Mouse (Mus musculus) ES-Bruce4 (cell line): ENCODE results near the gene Tmem268. TPM values are rescaled to one million over a fixed set of nuclear protein-coding genes. Genes with fewer than 3 reads are reported as not detected.

Source experiments
- H3K27ac ChIP-seq: 2 replicates; pipeline ENCODE4 v1.5.1; 2012; ENCODE audit warnings: low read length, inconsistent platforms; ENCODE audit not compliant: insufficient read depth
- H3K27me3 ChIP-seq: 2 replicates; pipeline ENCODE4 v1.6.1; 2012; ENCODE audit warnings: mild to moderate bottlenecking, low read length, inconsistent platforms; ENCODE audit not compliant: control insufficient read depth, poor library complexity, insufficient read depth, severe bottlenecking
- H3K36me3 ChIP-seq: 2 replicates; pipeline ENCODE4 v1.6.1; 2012; ENCODE audit warnings: inconsistent platforms, mild to moderate bottlenecking, low read length, moderate library complexity; ENCODE audit not compliant: control insufficient read depth, poor library complexity, insufficient read depth, severe bottlenecking
- H3K4me1 ChIP-seq: one replicate; pipeline ENCODE4 v1.8.1; 2011; ENCODE audit warnings: low read length; ENCODE audit not compliant: control insufficient read depth, insufficient read depth
- H3K4me3 ChIP-seq: 2 replicates; pipeline ENCODE4 v1.5.1; 2011; ENCODE audit warnings: low read depth, mild to moderate bottlenecking, low read length
- H3K9ac ChIP-seq: 2 replicates; pipeline ENCODE4 v1.6.1; 2012; ENCODE audit warnings: low read depth, mild to moderate bottlenecking, inconsistent platforms; ENCODE audit not compliant: poor library complexity, severe bottlenecking
- H3K9me3 ChIP-seq: replicated peaks from 2 replicates; pipeline ENCODE4 v1.6.1; 2012; ENCODE audit warnings: mild to moderate bottlenecking, low read length, inconsistent platforms; ENCODE audit not compliant: control insufficient read depth, poor library complexity, insufficient read depth, severe bottlenecking
- CTCF ChIP-seq: IDR thresholded peaks from one replicate; pipeline ENCODE4 v1.8.1; 2011; ENCODE audit warnings: low read depth, low read length
- EP300 ChIP-seq: IDR thresholded peaks from 2 replicates; pipeline ENCODE4 v1.6.1; 2011; ENCODE audit warnings: low read depth, low read length; ENCODE audit not compliant: insufficient read depth
- POLR2A ChIP-seq: IDR thresholded peaks from one replicate; pipeline ENCODE4 v1.8.1; 2011; ENCODE audit warnings: low read length; ENCODE audit not compliant: insufficient read depth
- polyA plus RNA-seq: library from polyadenylated mRNA; stranded (reverse); fragments of >200 nt; gene quantifications from 2 replicates; pipeline ENCODE4 v1.2.4, GENCODE M21; 2011; ENCODE audit warnings: low read depth; ENCODE audit not compliant: missing spikeins, insufficient read depth, insufficient read length

The Tmem268 gene
- polyA plus RNA-seq, 1 experiment: 8.9 TPM

DNA sequence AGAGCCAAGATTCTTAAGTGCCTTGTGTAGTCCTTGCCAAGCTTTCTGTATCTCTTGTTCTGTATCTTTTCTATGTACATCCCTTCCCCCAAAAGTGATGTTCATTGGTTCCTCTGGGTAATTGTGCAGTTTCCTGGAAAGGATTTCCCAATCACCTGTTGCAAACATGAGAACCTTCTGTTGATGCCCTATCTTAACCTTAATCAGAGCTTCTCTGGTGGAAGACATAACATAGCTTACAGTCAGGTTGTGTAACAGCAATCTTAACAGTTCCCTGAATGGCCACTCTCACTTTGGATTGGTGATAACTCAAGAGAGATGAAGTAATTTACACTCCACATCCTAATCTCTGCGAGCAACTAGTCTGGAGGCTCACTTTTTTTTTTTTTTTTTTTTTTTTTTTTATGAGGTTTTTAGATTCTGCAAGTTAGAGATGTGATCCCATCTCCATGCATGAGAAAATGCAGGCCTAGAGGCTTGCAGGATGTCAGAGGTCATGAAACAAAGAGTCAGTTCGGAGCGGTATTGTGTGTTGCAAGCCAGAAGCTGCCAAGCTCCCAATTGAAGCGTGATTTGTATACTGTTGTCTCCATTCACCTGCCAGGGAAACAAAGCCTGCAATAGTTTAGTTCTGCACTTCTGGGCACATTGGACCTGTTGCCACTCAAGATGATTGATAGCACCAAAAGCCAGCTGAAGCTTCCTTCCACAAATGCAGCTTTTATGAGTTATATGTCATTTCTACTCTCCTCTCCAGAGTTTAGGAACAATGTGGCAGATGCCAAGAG lies 4.6 kb upstream of the Tmem268 start:
- no peak for TF ChIP-seq CTCF
- TF ChIP-seq EP300: no peak
- no peak for TF ChIP-seq POLR2A
- H3K27me3 ChIP-seq: no peaks in the 10 kb centered on the region
- H3K4me1 ChIP-seq: peaks cover 2% of the 10 kb centered on the region
- H3K4me3 ChIP-seq: no peak overlapping the region
- H3K9ac ChIP-seq: no peak overlapping the region
- no peak overlapping the region for H3K27ac ChIP-seq
- H3K9me3 ChIP-seq: no peaks in the 10 kb centered on the region
- H3K36me3 ChIP-seq: peaks cover 27% of the 10 kb centered on the region

DNA sequence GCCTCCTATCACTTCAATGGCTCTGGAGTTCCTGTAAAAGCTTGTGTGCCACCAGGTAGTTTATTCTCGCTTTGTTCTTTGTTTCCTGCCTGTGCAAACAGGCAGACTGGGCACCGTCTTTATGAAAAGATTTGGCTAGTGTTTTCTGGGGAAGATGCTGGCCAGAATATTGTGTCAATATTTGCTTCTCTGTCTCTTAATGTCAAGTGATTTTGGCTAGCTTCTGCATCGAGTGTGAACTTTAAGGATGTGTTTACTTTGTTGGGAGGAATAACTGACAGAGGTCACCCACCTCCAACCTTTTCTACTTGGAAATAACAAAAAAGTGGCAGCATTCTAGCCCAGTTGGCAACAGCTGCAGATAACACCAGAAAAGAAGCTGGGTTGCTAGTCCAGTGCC lies 4.0 kb upstream of the Tmem268 start:
- H3K27me3 ChIP-seq: no peaks in the 10 kb centered on the region

DNA sequence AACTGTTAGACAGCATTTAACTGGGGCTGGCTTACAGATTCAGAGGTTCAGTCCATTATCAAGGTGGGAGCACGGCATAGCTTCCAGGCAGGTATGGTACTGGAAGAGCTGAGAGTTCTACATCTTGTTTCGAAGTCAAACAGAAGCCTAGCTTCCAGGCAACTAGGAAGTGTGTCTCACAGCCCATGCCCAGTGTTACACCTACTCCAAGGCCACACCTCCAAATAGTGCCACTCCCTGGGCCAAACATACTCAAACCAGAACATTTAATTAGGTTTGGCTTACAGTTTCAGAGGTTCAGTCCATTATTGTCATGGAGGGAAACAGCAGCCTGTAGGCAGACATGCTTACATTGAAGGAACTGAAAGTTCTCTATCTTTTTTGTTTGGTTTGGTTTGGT lies 3.5 kb upstream of the Tmem268 start:
- peaks cover 21% of the 10 kb centered on the region for H3K36me3 ChIP-seq
- H3K27me3 ChIP-seq: no peaks in the 10 kb centered on the region
- H3K9ac ChIP-seq: no peak overlapping the region
- H3K4me1 ChIP-seq: peaks cover 2% of the 10 kb centered on the region
- H3K9me3 ChIP-seq: no peaks in the 10 kb centered on the region
- no peak overlapping the region for H3K4me3 ChIP-seq
- TF ChIP-seq CTCF: no peak
- no peak overlapping the region for H3K27ac ChIP-seq

More for the DNA sequence above, 4.0 kb upstream of the Tmem268 start:
- Histone ChIP-seq H3K4me1 (peaks cover 2% of the 10 kb centered on the region), H3K4me3 (no peak overlapping the region), H3K27ac (no peak overlapping the region), H3K9ac (no peak overlapping the region), H3K36me3 (peaks cover 21% of the 10 kb centered on the region), H3K9me3 (no peaks in the 10 kb centered on the region)
- TF ChIP-seq CTCF (no peak), POLR2A (no peak), EP300 (no peak)

DNA sequence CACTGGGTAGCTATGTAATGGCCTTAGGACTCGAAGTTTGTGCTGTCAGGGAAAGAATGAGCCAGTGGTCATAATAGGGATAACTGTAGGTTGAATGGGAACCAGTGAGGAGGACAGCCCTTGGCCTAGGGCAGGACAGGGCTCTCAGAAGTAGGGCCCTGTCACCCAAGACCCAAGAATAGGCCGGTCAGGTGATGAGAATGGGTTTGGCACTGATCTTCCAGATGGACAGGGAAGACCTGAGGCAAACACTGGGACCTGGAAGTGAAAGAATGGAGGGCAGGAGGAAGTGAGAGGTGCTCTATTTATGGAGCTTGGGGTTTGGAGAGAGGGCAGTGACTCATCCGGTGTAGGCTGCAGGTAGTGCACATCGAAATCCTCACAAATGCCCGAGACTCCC lies 1.9 kb upstream of the Tmem268 start:
- TF ChIP-seq EP300 (no peak), CTCF (no peak), POLR2A (no peak)
- no peak overlapping the region for H3K27ac ChIP-seq
- no peak overlapping the region for H3K4me3 ChIP-seq
- no peaks in the 10 kb centered on the region for H3K9me3 ChIP-seq
- no peaks in the 10 kb centered on the region for H3K27me3 ChIP-seq
- no peak overlapping the region; the same call in 1 of the 2 replicates for H3K9ac ChIP-seq
- peaks cover 2% of the 10 kb centered on the region for H3K4me1 ChIP-seq
- peaks cover 10% of the 10 kb centered on the region; the same call in 1 of the 2 replicates for H3K36me3 ChIP-seq

DNA sequence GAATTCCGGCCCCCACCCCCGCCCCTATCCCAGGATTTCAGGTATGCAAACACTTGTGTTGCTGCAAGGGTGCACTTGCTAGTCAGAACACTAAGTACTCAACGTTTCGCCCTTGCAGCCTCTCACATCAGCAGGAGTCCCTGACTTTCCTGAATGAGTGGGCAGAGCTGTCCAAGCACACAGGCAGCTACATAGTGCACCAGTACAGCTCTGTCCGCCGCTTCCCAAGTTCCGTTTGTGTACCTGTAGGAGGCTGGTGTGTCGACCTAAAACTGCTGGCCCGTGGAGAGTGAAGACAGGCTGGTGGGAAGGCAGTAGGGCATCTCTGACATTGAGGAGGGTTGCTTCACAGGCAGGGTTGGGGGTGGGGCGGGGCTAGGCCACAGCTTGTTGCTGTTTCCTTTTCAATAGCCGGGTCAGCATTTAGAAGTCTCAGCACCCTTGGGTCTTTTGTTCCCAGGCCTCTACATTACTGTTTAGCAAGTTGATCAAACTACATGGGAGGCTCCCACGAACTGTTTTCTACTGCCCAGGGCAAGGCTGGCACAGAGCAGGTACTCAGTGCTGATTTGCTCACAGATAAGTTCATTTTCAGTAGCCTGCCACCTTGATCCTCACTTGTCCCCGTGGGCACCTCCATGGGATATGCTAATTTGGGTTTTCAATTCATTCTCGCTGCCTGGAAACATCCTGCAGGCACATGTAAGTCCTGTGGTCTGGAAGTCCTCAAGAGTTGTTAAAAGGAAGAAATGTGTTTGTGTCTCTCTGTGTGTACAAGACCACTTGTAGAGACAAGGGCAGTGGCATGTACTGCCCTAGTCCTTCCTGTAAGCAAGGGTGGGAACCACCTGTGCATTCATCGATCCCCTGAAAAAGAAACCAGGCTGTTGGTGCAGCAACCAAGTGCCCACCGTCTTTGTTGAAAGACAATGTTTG lies 1.2 kb upstream of the Tmem268 start:
- no peaks in the 10 kb centered on the region for H3K9me3 ChIP-seq
- H3K27ac ChIP-seq: no peak overlapping the region
- H3K27me3 ChIP-seq: no peaks in the 10 kb centered on the region
- H3K4me1 ChIP-seq: peaks cover 2% of the 10 kb centered on the region
- H3K9ac ChIP-seq: peak overlapping the region; percentile 90
- no peak overlapping the region for H3K4me3 ChIP-seq
- H3K36me3 ChIP-seq: 0 out of 2 replicates have a peak, but pooled peaks cover 6% of the 10 kb centered on the region
- TF ChIP-seq POLR2A (peak; percentile 17), EP300 (no peak), CTCF (no peak)

DNA sequence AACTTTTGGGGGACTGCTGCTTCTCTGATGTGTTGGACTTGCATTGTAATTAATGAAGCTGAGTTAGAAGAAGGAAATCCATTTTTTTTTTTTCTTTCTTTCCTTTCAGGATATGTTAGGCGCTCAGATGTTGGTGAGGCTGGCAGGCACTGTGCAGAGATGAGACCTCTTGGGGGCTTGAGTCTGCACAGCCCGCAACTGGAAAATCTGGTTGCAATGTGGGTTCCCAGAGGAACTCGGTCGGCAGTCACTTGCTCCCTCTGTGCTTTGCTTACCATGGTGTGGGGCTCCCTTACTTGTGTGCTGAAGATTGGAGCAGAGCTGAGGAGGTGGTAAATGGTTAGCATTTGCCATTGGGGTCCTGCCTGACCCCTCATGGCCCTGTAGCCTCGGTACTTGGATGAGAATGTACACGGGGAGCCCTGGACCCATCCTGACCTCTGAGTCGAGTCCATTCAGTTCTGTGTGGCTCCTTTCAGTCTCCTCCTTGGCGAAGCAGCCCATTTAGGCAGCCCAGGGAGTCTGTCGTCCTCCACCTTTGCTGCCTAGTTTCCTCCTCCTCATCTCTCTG lies 631 bp downstream of the Tmem268 start:
- no peak overlapping the region for H3K27ac ChIP-seq
- no peaks in the 10 kb centered on the region for H3K27me3 ChIP-seq
- H3K9me3 ChIP-seq: no peaks in the 10 kb centered on the region
- TF ChIP-seq EP300 (no peak), POLR2A (no peak)
- no peaks in the 10 kb centered on the region for H3K36me3 ChIP-seq
- H3K9ac ChIP-seq: peak overlapping the region; percentile 90
- H3K4me1 ChIP-seq: peaks cover 2% of the 10 kb centered on the region
- peak overlapping the region; percentile 74 for H3K4me3 ChIP-seq
